Mouse (Mus musculus) mouse embryonic stem cell (cell line): ENCODE results near the gene Vmn2r54.
"Not testable (repeated sequence)": the region's sequence is repeated elsewhere in the genome, so short reads cannot be mapped to it uniquely, and the experiment has no call there.

Experiments
- in situ Hi-C, 2 experiments: fragments of 300-500 bp; cut with MboI; formaldehyde crosslinking; loops; 1 replicate in 1 of 2; 3 replicates in 1 of 2; pipeline ENCODE4 v1.14.3; 2019 to 2020; ENCODE audit warnings: low sequenced_read_pairs in 2 of 2, low pct_unique_long_range_greater_than_20kb in 1 of 2, mixed read lengths in 1 of 2; ENCODE audit not compliant: unreplicated experiment in 1 of 2

Vmn2r54 gene

GRCm38 (mm10) chr7:12640219-12640618 lies at the start of gene Vmn2r54:
TSS of gene Vmn2r54 (minus strand) at chr7:12640319.
- in situ Hi-C loops, result not testable (repeated sequence)

- in situ Hi-C loops, result not testable (repeated sequence)
Measured at GRCm38 (mm10) chr7:12684903-12685302, 44.8 kb upstream of the Vmn2r54 start, which contains the start of gene Vmn2r55. TSS of gene Vmn2r55 (minus strand) at chr7:12685003.

- in situ Hi-C loops, result no loop called here
Measured at GRCm38 (mm10) chr7:12608688-12609087, 31.4 kb downstream of the Vmn2r54 start, which contains the start of gene Vmn2r53. TSS of gene Vmn2r53 (minus strand) at chr7:12608788.
